Mouse (Mus musculus) heart, postnatal 0 days (tissue): ENCODE results near the gene Supt20.

Experiments used
- CTCF ChIP-seq: IDR thresholded peaks from 2 replicates; pipeline ENCODE4 v1.5.1; 2016; ENCODE audit warnings: antibody characterized with exemption, control low read depth, low read depth
- EP300 ChIP-seq: IDR thresholded peaks from 2 replicates; pipeline ENCODE4 v1.6.1; 2016; ENCODE audit warnings: antibody characterized with exemption, low read depth

- no peak for TF ChIP-seq CTCF
- TF ChIP-seq EP300 = no peak
Measured at GRCm38 (mm10) chr3:54757446-54757845, 64.8 kb downstream of the Supt20 start.
